Mouse (Mus musculus): ENCODE data around the gene Lclat1. TPM values are rescaled to one million over a fixed set of nuclear protein-coding genes. Genes with fewer than 3 reads are reported as not detected.

Gene Lclat1
- total RNA-seq (2023), result 20.7 to 33.4 TPM (median 23.2 TPM) in 4 replicates

GRCm38 (mm10) chr17:73107158-73108157 is at the start of gene Lclat1:
TSS of gene Lclat1 (plus strand) at chr17:73107985.

Other genes starting within 250 kb of the Lclat1 start
- 361 to 388 TPM (median 382 TPM) in 4 replicates for gene Lbh, start 189.7 kb upstream of the Lclat1 start, total RNA-seq (2023)

All from B cell, adult 62 days (primary cell).